Mouse (Mus musculus) kidney, adult 8-10 months (tissue): ENCODE measurements around the gene Cyren.

Experiments
- DNase-seq, 2 experiments: peaks; one replicate each; pipeline ENCODE4 v3.0.0; 2022

Gene Cyren

DNA sequence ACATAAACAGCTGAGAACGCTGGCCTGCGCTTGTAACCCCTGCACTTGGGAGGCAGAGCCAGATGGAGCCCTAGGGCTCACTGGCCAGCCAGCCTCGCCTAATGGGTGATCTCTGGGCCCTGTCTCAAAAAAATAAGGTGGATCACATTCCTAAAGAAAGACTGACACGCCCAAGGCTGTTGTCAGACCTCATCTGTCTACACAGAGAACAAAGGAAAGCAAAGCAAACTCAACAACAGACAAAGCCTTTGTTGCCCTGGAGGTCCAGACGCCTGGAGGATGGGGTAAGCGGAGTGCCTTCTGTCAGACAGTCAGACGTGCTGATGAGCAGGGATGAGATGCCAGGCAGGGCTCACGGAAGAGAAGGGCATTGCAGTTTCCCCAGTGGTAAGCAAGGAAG is 11.1 kb downstream of the Cyren start:
- no peak for DNase-seq

GRCm38 (mm10) chr6:34865711-34866593 is 11.9 kb downstream of the Cyren start:
- peak; percentile 46 to 73 for DNase-seq

GRCm38 (mm10) chr6:34865213-34865612 is 12.6 kb downstream of the Cyren start:
- peak in 1 of 2 experiments; percentile 40 for DNase-seq

DNA sequence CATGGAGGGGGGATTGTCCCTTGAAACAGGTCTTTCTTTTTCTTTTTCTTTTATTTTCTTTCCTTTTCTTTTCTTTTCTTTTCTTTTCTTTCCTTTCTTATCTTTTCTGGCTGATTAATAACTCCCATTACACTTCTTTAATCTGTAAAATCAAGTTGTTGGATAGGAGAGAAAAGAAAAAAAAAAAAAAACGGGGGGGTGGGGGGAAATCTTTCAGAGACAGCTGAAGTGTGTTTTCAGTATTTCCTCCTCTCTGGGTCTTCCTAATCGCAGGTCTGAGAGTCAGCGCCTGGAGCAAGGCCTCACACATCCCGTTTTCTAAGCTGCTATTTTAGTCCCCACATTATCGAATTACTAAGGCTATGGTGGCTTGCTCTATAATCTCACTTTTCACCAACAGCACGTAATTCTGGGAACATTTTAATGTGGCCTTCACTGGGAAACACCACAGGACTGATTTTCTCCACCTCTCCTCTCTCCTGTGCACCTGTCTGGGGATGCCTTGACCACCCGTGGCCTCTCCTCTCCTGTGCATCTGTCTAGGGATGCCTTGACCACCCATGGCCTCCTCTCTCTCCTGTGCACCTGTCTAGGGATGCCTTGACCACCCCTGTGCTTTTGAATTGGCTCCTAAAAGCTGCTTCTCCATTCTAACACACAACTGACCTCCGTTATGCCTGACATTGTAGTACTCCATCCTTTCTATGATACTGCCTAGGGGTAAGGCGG is 13.9 kb downstream of the Cyren start:
- DNase-seq = no peak

DNA sequence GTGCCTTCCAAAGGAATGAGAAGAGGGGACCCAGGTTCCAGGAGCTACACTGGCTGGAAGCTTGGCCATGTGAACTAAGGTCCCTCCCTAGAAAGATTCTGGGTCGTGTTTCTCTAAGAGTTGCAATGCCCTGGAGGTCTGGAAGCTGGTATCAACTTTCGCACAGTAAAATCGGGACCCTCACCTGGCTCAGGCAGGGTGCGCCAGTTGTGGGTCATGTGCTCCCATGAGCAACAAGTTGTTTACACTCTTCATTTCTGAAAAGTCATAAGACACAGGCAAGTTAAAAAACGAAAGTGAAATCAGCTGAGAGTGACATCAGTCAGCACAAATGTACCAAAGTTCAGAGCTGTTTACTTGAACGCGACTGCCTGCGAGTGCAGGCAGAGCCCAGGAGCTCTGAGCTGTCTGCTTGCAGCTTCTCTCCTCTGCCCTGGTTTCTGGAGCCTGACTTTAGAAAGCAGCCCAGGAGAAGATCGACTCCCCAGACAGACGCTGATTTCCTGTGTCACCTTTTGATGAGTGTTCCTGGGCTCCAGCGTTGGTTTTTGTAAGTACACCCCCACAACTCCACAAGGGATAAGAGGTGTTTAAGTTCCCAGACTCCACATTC is 15.0 kb downstream of the Cyren start, which contains the start of gene Tmem140:
Gene Tmem140 (plus strand): TSS at position 356 of the 613 bp plus-strand sequence.
- peak; percentile 66 to 76 for DNase-seq

DNA sequence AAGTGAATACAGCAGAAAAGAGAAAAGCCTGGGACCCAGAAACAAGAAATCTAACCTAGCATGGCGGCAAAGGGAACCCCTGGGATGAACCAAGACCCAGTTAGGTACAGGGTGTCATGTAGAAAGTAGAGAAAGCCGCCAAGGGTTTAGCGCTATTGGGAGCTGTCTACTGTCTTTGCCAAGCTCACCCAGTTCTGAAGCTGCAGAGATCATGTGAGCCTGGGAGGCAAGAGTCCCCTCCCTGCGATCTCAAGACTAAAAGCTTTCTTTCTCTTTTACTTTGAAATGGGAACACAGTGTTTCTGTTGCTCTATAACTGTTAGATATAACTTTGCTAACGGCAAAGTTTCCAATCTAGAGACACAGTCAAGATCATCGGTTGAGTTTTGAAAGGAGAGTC is 15.5 kb downstream of the Cyren start:
- peak; percentile 50 to 52 for DNase-seq

DNA sequence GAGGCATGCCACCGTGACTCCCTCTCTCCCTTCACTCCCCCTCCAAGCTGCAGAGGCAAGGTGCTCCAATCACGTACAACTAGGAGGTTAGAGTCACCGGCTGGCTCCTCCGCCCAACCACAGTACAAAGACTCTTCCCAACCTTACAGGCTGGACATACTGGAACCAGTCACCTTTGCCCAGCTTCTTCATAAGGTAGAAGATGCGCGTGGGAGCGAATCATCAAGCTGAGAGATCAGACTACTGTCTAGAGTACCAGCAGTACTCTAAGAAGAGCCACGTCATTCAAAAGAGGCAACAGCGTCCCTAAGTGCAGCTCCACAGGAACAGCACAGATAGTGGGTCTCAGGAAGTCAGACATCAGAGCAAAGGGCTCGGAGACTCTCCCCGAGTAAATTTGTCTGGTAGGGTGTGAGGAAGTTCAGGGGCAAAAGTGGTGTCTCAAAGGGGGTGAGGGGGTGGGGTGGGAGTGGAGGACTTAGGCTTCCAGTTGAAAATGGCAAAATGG is 16.3 kb downstream of the Cyren start:
- no peak for DNase-seq

- no peak for DNase-seq
These were observed 45.5 kb downstream of the Cyren start for GRCm38 (mm10) chr6:34832352-34832751.

DNA sequence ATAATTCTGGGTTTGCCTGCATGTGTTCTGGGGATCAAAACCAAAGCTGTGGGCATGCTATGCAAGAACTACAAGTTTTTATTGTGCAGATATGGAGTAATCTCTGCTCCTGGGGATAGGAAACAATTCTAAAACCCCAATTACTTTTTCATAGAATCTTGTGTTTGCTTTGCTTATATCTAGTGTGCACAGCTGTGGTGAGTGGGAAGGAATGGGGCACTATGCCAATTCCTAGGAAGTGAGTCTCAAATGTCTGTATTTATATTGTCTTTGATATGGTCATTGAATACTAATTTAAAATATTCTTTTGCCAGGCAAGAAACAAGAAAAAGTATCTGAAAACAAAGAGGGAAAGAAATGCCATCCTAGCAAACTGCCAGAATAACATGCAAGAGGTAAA is 53.5 kb downstream of the Cyren start:
- DNase-seq = no peak
